Comparison of ENCODE assay signal across 8 mouse cellular contexts in the genomic region with DNA sequence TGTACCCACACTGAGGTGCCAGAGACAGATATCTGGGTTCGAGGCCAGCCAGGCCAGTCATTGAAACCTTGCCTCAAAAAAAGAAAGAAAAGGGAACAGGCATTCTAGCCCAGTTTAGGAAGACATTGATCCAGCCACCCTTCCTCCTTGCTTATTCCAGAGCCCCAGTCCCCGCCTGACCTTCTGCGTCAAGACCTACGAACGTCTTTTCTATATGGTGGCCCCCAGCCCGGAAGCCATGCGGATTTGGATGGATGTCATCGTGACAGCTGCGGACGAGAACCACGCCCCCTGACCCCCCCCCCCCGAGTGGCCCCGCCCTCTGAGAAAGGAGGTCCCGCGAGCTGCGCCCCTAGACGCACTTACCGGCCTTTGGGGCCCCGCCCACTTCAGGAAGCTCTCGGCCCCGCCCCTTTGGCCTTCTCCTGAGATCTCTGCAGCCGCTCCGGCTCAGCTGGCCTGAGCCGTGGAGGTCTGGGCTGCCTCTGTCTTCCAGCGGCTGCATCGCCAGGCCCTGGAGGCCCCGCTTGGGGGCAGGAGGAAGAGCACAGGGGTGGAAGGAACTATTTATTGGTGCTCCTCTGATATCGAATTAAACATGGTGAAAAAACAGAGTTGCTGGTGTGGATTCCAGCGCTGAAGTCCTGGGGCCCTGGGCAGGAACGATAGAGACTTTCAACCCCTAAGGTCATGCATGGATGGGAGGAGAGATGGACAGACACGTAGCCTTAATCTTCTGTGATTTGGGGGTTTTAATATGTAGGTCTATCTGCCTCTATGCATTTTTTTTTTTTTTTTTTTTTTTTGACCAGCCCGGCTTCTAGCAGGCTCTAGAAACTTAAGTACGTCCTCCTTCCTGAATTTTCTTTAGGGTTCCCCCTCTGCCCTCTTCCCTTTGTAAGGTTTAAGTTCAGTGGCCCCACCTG. TPM values are rescaled to one million over a fixed set of nuclear protein-coding genes. Genes with fewer than 3 reads are reported as not detected.
DNase-seq lines count a peak whose midpoint lies in the region; ATAC-seq and TF ChIP-seq lines count a peak whose summit lies in the region.

No protein-coding gene starts in this region.

- intact Hi-C loops in heart, postnatal 14 days (cut with DNase I), result no loop called here

- TF ChIP-seq CTCF in E14TG2a.4 (conservative IDR thresholded peaks at IDR 0.05; ENCODE audit: low read length), result no peak
- TF ChIP-seq CTCF in bone marrow macrophage, adult 2 months (IDR thresholded peaks at IDR 0.05; ENCODE audit: low read depth, low read length), result no peak

- 9% methylated on average over 31 of the region's 33 CpGs for WGBS in forebrain, embryonic 11.5 days

- peak; percentile 85 for ATAC-seq in forebrain, embryonic 11.5 days (replicated peaks; ENCODE audit: low FRiP score)

- no peaks in the 10 kb centered on the region for H3K36me3 ChIP-seq in E14TG2a.4 (ENCODE audit: insufficient read depth, low read length)
- no peaks in the 10 kb centered on the region for H3K36me3 ChIP-seq in forebrain, embryonic 11.5 days (ENCODE audit: control insufficient read depth, insufficient read depth, low read length)

- peak; percentile 91 for DNase-seq in forebrain, embryonic 11.5 days (ENCODE audit: low spot score)
- peak; percentile 82 to 83 for DNase-seq in heart, postnatal 14 days
- peak; percentile 88 to 93 for DNase-seq in kidney, postnatal 4 days
- peak; percentile 91 for DNase-seq in lung, postnatal 36 days
- peak; percentile 89 for DNase-seq in retina, embryonic 14.5 days (ENCODE audit: low spot score)
- DNase-seq in thymus, postnatal 4 days, result peak; percentile 92

- TF ChIP-seq POLR2A in bone marrow macrophage, adult 2 months (IDR thresholded peaks at IDR 0.05; ENCODE audit: borderline replicate concordance, low read depth, low read length), result no peak

- peaks cover 4% of the 10 kb centered on the region; the same call in 1 of the 2 replicates for H3K27me3 ChIP-seq in E14TG2a.4 (ENCODE audit: insufficient read depth, low read length)
- H3K27me3 ChIP-seq in forebrain, embryonic 11.5 days (ENCODE audit: control insufficient read depth, insufficient read depth, low read length), result no peaks in the 10 kb centered on the region

- H3K27ac ChIP-seq in bone marrow macrophage, adult 2 months (ENCODE audit: insufficient read depth, low read depth, low read length), result no peak overlapping the region
- no peak overlapping the region for H3K27ac ChIP-seq in forebrain, embryonic 11.5 days (ENCODE audit: low read depth, low read length)

- H3K4me1 ChIP-seq in E14TG2a.4 (replicated peaks; ENCODE audit: low read depth, low read length), result peaks cover 47% of the 10 kb centered on the region
- H3K4me1 ChIP-seq in bone marrow macrophage, adult 2 months (ENCODE audit: control insufficient read depth, insufficient read depth, low read length), result 0 out of 2 replicates have a peak, but pooled peaks cover 2% of the 10 kb centered on the region
- H3K4me1 ChIP-seq in forebrain, embryonic 11.5 days (replicated peaks; ENCODE audit: control insufficient read depth, insufficient read depth, low read length), result peaks cover 2% of the 10 kb centered on the region; the same call in 1 of the 2 replicates

- H3K9me3 ChIP-seq in E14TG2a.4 (ENCODE audit: low read length), result peaks cover 10% of the 10 kb centered on the region
- no peaks in the 10 kb centered on the region for H3K9me3 ChIP-seq in forebrain, embryonic 11.5 days (ENCODE audit: control insufficient read depth, low read length)

- H3K4me2 ChIP-seq in forebrain, embryonic 11.5 days (ENCODE audit: low read depth, low read length, severe bottlenecking), result peak overlapping the region; percentile 51

- peak overlapping the region; percentile 61 for H3K4me3 ChIP-seq in E14TG2a.4 (replicated peaks; ENCODE audit: low read length)
- H3K4me3 ChIP-seq in bone marrow macrophage, adult 2 months (ENCODE audit: insufficient read depth, low read length), result peak overlapping the region; percentile 53
- H3K4me3 ChIP-seq in forebrain, embryonic 11.5 days (ENCODE audit: low read depth, low read length), result peak overlapping the region; percentile 20; the same call in 1 of the 2 replicates

- peak overlapping the region; percentile 58 for H3K9ac ChIP-seq in forebrain, embryonic 11.5 days (ENCODE audit: low read length)

RNA-seq across cellular contexts. Expression of a gene that starts 7.4 kb away (rescaled TPM):
- polyA plus RNA-seq in bone marrow macrophage, adult 2 months (2012; ENCODE audit: insufficient read depth, insufficient read length, missing spikeins), result not detected in 2 replicates
- polyA plus RNA-seq in forebrain, embryonic 11.5 days (2014; fragmentation: Nextera tagmentation; extraction: Ambion mirVana), result 0.69 and 0.73 TPM in 2 replicates
- total RNA-seq in heart, postnatal 14 days (2021), result not detected

RNA-seq across cellular contexts. Expression of a gene that starts 18.4 kb away (rescaled TPM):
- polyA plus RNA-seq in bone marrow macrophage, adult 2 months (2012; ENCODE audit: insufficient read depth, insufficient read length, missing spikeins), result 7.2 and 7.6 TPM in 2 replicates
- not detected in 2 replicates for polyA plus RNA-seq in forebrain, embryonic 11.5 days (2014; fragmentation: Nextera tagmentation; extraction: Ambion mirVana)
- total RNA-seq in heart, postnatal 14 days (2021), result under 1 TPM; 0.51 to 0.55 TPM

RNA-seq across cellular contexts. Expression of a gene that starts 41.5 kb away (rescaled TPM):
- polyA plus RNA-seq in bone marrow macrophage, adult 2 months (2012; ENCODE audit: insufficient read depth, insufficient read length, missing spikeins), result not detected in 2 replicates
- 2.2 and 2.5 TPM in 2 replicates for polyA plus RNA-seq in forebrain, embryonic 11.5 days (2014; fragmentation: Nextera tagmentation; extraction: Ambion mirVana)
- under 1 TPM; 0.12 TPM for total RNA-seq in heart, postnatal 14 days (2021)

RNA-seq across cellular contexts. Expression of a gene that starts 41.6 kb away (rescaled TPM):
- polyA plus RNA-seq in bone marrow macrophage, adult 2 months (2012; ENCODE audit: insufficient read depth, insufficient read length, missing spikeins), result 18.2 and 18.5 TPM in 2 replicates
- polyA plus RNA-seq in forebrain, embryonic 11.5 days (2014; fragmentation: Nextera tagmentation; extraction: Ambion mirVana), result 17.9 and 21.4 TPM in 2 replicates
- 10 to 100 TPM; 29.8 to 30.1 TPM for total RNA-seq in heart, postnatal 14 days (2021)

RNA-seq across cellular contexts. Expression of a gene that starts 47.5 kb away (rescaled TPM):
- not detected in 2 replicates for polyA plus RNA-seq in bone marrow macrophage, adult 2 months (2012; ENCODE audit: insufficient read depth, insufficient read length, missing spikeins)
- polyA plus RNA-seq in forebrain, embryonic 11.5 days (2014; fragmentation: Nextera tagmentation; extraction: Ambion mirVana), result not detected in 2 replicates
- total RNA-seq in heart, postnatal 14 days (2021), result not detected
